Mouse (Mus musculus) olfactory bulb, adult 2 months (tissue): Measurements from ENCODE around the gene Irf7.

ENCODE experiments used
- CTCF ChIP-seq: fragments of 200-500 bp; IDR thresholded peaks from 2 replicates; pipeline ENCODE4 v1.5.1; 2012; ENCODE audit warnings: low read depth, mild to moderate bottlenecking, low read length, moderate library complexity; ENCODE audit not compliant: insufficient read depth
- POLR2A ChIP-seq: fragments of 200-500 bp; IDR thresholded peaks from 2 replicates; pipeline ENCODE4 v1.6.1; 2012; ENCODE audit warnings: mild to moderate bottlenecking, low read depth, low read length, moderate library complexity; ENCODE audit not compliant: insufficient read depth

- TF ChIP-seq CTCF (no peak), POLR2A (no peak)
These were observed 4.8 kb downstream of the Irf7 start for GRCm38 (mm10) chr7:141261480-141261879.
